ENCODE assay signal across 18 mouse cellular contexts in the genomic region with DNA sequence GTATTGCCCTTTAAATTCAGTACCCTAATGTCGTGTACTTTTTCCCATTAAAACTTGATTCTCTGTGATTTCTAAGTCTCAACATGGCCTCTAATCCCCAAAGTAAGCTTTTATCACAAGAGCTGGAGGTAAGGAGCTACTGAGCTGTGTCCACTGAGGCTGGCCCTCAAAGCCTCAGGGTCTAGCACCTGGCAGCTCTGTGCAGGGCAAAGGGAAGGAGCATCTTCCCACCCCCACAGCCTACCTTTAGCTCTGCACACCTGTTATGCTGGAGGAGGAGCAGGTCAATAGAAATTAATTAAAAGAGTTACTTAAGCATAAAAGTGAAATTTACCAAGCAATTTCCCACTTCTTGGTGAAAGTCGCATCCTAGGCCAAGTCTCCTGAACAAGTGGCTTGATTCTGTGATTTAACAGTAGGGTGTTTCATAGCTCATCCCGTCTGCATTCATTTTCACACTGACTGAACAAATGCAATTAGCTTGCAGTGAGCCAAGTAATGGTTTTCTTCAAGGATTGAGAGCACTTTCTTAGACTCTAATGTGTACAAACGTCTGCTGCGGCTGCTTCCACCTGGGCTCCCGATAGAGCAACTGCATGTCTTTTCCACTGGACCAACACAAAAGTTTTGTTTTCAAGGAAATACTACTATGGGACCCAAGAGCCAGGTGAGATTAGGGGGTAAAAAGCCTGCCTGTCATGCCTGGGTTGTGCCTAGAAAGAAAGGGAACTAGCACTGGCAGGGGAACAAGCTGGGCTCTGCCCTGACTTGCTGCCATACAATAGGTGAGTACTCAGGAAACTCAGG.
"Had no signal": no experiment of that assay in that cellular context is flagged by ENCODE, and none has a peak within 500 bp of the region (broad histone marks: within the 10 kb centered on the region; RNA-seq: fewer than 3 reads in every experiment).

No protein-coding gene starts in this region.

- H3K27ac ChIP-seq: kidney, postnatal 0 days; layer of hippocampus, adult 2 months; limb, embryonic 12.5 days; liver, embryonic 13.5 days; lung, embryonic 15.5 days; macrophage; midbrain, embryonic 13.5 days; neural tube, embryonic 13.5 days had no signal

- H3K9ac ChIP-seq: limb, embryonic 12.5 days; liver, embryonic 13.5 days; liver, postnatal 0 days; lung, embryonic 15.5 days; midbrain, embryonic 13.5 days; neural tube, embryonic 13.5 days had no signal

- H3K27me3 ChIP-seq: liver, embryonic 13.5 days; lung, embryonic 15.5 days; midbrain, embryonic 13.5 days; neural tube, embryonic 13.5 days had no signal

- ATAC-seq: midbrain, embryonic 13.5 days had no signal

- DNase-seq: kidney, adult 9 months; kidney, postnatal 36 days; liver; liver, embryonic 13.5 days; liver, postnatal 0 days; lung, postnatal 14 days; right cerebral cortex, postnatal 4 days; spleen, adult 18-20 months; thymus, adult 18-20 months; thymus, postnatal 14 days had no signal

- H3K36me3 ChIP-seq: limb, embryonic 12.5 days; liver, embryonic 13.5 days; lung, embryonic 15.5 days; midbrain, embryonic 13.5 days; neural tube, embryonic 13.5 days had no signal

- H3K4me3 ChIP-seq: layer of hippocampus, adult 2 months; limb, embryonic 12.5 days; liver, embryonic 13.5 days; lung, embryonic 15.5 days; megakaryocyte, embryonic 14.5 days; midbrain, embryonic 13.5 days; neural tube, embryonic 13.5 days had no signal

- H3K4me2 ChIP-seq: limb, embryonic 12.5 days; liver, embryonic 13.5 days; lung, embryonic 15.5 days; midbrain, embryonic 13.5 days; neural tube, embryonic 13.5 days had no signal

- H3K4me1 ChIP-seq: limb, embryonic 12.5 days; liver, embryonic 13.5 days; lung, embryonic 15.5 days; megakaryocyte, embryonic 14.5 days; midbrain, embryonic 13.5 days; neural tube, embryonic 13.5 days had no signal

- H3K9me3 ChIP-seq: limb, embryonic 12.5 days; liver, embryonic 13.5 days; lung, embryonic 15.5 days; megakaryocyte, embryonic 14.5 days; midbrain, embryonic 13.5 days; neural tube, embryonic 13.5 days had no signal
